Mouse (Mus musculus): ENCODE data around the gene Krtdap. TPM values are rescaled to one million over a fixed set of nuclear protein-coding genes. Genes with fewer than 3 reads are reported as not detected.

Krtdap gene
- polyA plus RNA-seq, 1 experiment from 2014 or later: not detected

DNA sequence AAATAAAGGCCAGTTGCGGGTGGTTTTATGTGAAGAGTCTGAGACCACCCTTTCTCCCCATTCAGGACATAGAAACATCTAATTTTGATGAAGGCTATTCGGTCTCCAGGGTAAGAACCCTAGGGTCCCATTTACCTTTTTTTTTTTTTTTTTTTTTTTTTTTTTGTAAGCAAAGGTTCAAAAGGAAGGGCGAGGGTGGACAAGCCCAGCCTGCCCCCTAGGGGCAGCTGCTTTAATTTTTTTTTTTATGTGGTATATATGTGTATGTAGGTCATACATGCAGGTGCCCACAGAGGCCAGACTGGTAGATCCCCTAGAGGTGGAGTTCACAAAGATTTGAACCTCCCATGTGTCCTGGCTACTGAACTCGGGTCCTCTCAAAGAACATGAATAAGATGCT is 21.3 kb upstream of the Krtdap start:
- DNase-seq (ENCODE audit: low spot score): no peak
- Histone ChIP-seq H3K4me3 (no peak overlapping the region), H3K27me3 (ENCODE audit: low read depth, poor library complexity, severe bottlenecking) (0 out of 2 replicates have a peak, but pooled peaks cover 6% of the 10 kb centered on the region), H3K36me3 (no peaks in the 10 kb centered on the region), H3K9me3 (replicated peaks) (no peaks in the 10 kb centered on the region), H3K4me1 (peaks cover 13% of the 10 kb centered on the region), H3K27ac (replicated peaks) (no peak overlapping the region)
- 90% methylated on average over 4 of the region's 4 CpGs for WGBS

DNA sequence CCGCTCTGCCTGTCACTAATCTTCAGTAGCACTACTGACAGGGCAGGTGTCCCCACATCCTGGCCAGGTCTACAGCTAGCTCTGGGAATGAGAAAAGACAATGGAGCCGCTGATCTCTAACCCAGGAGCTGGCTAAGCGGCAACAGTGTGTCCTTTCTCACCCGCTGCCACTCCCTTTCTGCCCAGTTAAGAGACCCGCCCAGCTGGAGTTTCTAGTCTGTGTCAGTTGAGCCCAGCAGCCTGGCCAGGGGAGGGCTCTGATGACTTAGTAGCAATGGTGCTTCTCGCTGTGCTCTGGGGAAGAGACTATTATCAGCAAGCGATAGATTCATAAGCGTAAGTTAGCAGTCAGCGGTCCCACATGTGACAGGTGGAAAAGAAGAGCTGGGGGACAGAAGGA is 18.5 kb upstream of the Krtdap start:
- 0 out of 2 replicates have a peak, but pooled peaks cover 5% of the 10 kb centered on the region for H3K27me3 ChIP-seq (ENCODE audit: low read depth, poor library complexity, severe bottlenecking)
- 37% methylated on average over 9 of the region's 9 CpGs for WGBS

DNA sequence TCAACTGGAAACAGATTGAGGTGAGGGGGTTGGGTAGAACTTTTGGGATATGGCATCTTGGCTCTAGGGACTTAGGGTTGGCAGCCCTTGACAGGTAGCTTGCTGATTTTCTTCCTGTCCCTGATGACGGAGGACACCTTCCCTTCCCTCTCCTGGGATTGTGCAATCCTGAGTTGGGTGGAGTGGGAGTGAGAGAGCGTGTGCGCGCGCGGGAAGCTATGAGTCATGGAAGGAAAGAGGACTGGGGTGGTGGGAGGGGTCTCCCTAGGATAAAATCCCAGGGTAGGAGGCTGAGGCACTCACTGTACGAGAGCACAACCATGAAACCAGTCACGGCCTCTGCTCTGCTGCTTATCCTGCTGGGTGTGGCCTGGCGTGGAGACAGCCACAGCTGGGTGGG is 11.6 kb upstream of the Krtdap start:
- Histone ChIP-seq H3K9me3 (replicated peaks) (0 out of 2 replicates have a peak, but pooled peaks cover 3% of the 10 kb centered on the region), H3K4me1 (0 out of 2 replicates have a peak, but pooled peaks cover 3% of the 10 kb centered on the region), H3K4me3 (no peak overlapping the region), H3K27ac (replicated peaks) (no peak overlapping the region), H3K27me3 (ENCODE audit: low read depth, poor library complexity, severe bottlenecking) (no peaks in the 10 kb centered on the region), H3K36me3 (no peaks in the 10 kb centered on the region)
- no peak for DNase-seq (ENCODE audit: low spot score)
- WGBS: 91% methylated on average over 9 of the region's 9 CpGs

More for the DNA sequence above, 18.5 kb upstream of the Krtdap start:
- H3K9me3 ChIP-seq (replicated peaks): 0 out of 2 replicates have a peak, but pooled peaks cover 3% of the 10 kb centered on the region
- no peak for DNase-seq (ENCODE audit: low spot score)
- H3K27ac ChIP-seq (replicated peaks): no peak overlapping the region
- peaks cover 13% of the 10 kb centered on the region for H3K4me1 ChIP-seq
- no peaks in the 10 kb centered on the region for H3K36me3 ChIP-seq
- H3K4me3 ChIP-seq: no peak overlapping the region

DNA sequence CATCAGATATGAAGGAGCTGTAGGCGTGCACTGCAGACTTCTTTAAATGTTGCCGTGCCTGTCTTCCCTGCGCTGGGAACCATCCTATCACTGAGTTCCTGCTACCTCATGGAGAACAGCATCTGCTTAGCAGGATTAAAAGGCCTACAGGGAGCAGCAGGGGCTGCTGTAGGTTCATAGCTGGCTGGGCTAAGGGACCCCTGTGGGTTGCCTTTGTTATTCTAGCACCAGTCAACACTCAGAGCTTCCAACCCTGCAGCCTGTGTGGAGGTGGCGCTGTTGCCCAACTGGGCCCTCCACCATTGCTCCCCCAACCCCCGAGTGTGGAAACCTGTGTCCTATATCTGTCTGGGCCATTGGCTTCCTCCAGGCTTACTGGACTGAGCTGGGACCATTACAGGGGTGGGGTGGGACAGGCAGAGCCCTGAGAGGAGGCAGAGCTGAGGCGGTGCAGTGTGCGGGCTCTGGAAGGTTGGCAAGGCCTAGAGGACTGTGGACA is 10.6 kb upstream of the Krtdap start:
- no peaks in the 10 kb centered on the region for H3K36me3 ChIP-seq
- H3K4me3 ChIP-seq: no peak overlapping the region
- no peak overlapping the region for H3K27ac ChIP-seq (replicated peaks)
- H3K27me3 ChIP-seq (ENCODE audit: low read depth, poor library complexity, severe bottlenecking): no peaks in the 10 kb centered on the region
- no peak for DNase-seq (ENCODE audit: low spot score)
- 0 out of 2 replicates have a peak, but pooled peaks cover 3% of the 10 kb centered on the region for H3K4me1 ChIP-seq
- 44% methylated on average over 7 of the region's 7 CpGs for WGBS
- H3K9me3 ChIP-seq (replicated peaks): 0 out of 2 replicates have a peak, but pooled peaks cover 3% of the 10 kb centered on the region

DNA sequence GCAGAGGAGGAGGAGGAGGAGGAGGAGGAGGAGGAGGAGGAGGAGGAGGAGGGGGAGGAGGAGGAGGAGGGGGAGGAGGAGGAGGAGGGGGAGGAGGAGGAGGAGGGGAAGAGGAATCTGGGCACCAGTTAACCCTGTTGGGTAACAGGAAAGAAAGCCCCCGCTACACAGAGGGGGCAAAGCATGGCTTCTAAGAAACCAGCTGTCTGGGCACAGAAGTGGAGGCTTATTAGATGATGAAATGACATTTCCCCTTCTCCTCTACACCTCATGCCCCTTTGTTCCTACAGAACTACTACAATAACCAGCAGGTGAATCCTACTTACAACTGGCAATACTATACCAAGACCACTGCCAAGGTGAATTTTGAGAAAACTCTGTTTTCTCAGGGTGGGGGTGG is 9.8 kb upstream of the Krtdap start:
- Histone ChIP-seq H3K4me3 (no peak overlapping the region), H3K36me3 (no peaks in the 10 kb centered on the region), H3K9me3 (replicated peaks) (0 out of 2 replicates have a peak, but pooled peaks cover under 1% of the 10 kb centered on the region), H3K4me1 (0 out of 2 replicates have a peak, but pooled peaks cover 3% of the 10 kb centered on the region), H3K27me3 (ENCODE audit: low read depth, poor library complexity, severe bottlenecking) (no peaks in the 10 kb centered on the region), H3K27ac (replicated peaks) (no peak overlapping the region)
- no peak for DNase-seq (ENCODE audit: low spot score)
- 87% methylated on average over 1 of the region's 1 CpGs for WGBS

DNA sequence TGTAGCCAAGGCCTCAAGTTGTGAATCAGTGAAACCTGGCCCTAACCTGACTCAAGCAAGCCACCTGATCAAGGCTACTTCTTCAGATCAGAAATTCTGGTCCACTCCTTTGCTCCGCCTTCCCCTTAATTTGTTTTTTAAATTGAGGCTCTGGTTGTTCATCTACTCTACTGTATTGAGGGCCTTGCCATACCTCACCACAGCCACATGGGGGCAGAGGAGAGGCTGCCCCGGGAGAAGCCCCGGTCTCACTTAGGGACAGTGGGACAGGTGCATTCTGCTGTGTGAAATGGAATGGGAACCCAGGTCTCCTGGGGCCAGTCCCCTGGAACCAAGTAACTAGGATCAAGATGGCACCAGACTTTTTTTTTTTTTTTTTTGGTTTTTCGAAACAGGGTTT is 5.9 kb upstream of the Krtdap start:
- Histone ChIP-seq H3K9me3 (replicated peaks) (no peaks in the 10 kb centered on the region), H3K27me3 (ENCODE audit: low read depth, poor library complexity, severe bottlenecking) (no peaks in the 10 kb centered on the region), H3K4me3 (no peak overlapping the region), H3K4me1 (0 out of 2 replicates have a peak, but pooled peaks cover 3% of the 10 kb centered on the region), H3K27ac (replicated peaks) (no peak overlapping the region), H3K36me3 (no peaks in the 10 kb centered on the region)
- 72% methylated on average over 4 of the region's 4 CpGs for WGBS
- DNase-seq (ENCODE audit: low spot score): no peak

DNA sequence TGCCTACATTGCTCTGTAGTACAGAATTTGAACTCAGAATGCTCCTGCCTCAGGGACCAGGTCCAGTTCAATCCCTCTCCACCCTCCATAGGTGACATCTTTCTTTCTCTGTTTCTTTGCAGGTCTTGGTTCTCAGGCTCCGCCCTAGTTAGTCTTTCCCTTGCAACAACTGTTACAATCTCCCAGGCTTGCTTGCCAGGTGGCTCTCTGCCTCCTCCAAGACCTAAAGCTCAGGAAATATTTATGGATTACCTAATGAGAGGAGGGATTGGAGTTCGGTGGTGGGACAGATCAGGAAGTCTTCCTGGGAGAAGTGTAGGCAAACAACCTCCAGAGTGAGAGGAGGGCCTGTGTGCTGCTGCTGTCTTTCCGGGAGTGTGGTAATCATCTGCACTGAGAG is 5.0 kb upstream of the Krtdap start:
- no peak overlapping the region for H3K27ac ChIP-seq (replicated peaks)
- no peak for DNase-seq (ENCODE audit: low spot score)
- H3K9me3 ChIP-seq (replicated peaks): no peaks in the 10 kb centered on the region
- no peaks in the 10 kb centered on the region for H3K4me1 ChIP-seq
- H3K27me3 ChIP-seq (ENCODE audit: low read depth, poor library complexity, severe bottlenecking): no peaks in the 10 kb centered on the region
- no peaks in the 10 kb centered on the region for H3K36me3 ChIP-seq
- WGBS: 80% methylated on average over 3 of the region's 3 CpGs
- H3K4me3 ChIP-seq: no peak overlapping the region

DNA sequence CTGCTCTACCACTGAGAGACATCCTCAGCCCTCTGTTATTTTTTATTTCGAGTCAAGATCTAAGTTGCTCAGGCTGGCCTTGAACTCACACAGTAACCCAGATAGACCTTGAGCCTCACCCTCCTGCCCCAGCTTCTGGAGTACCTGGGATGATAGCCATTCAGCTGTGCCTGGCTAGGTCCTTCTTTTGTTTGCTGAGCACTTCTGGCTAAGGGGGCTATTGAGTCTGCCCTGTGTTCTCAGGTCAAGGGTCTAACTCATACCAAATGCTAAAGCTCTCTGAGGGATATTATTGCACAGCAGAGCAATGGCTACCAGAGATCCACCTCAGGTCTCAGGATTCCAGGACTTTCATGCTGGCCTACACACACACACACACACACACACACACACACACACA is 2.5 kb upstream of the Krtdap start:
- H3K36me3 ChIP-seq: no peaks in the 10 kb centered on the region
- no peaks in the 10 kb centered on the region; the same call in 1 of the 2 replicates for H3K27me3 ChIP-seq (ENCODE audit: low read depth, poor library complexity, severe bottlenecking)
- WGBS: 60% methylated on average over 1 of the region's 1 CpGs
- no peak overlapping the region for H3K4me3 ChIP-seq
- H3K9me3 ChIP-seq (replicated peaks): no peaks in the 10 kb centered on the region
- peaks cover 5% of the 10 kb centered on the region; the same call in 1 of the 2 replicates for H3K4me1 ChIP-seq
- H3K27ac ChIP-seq (replicated peaks): no peak overlapping the region
- DNase-seq (ENCODE audit: low spot score): no peak

DNA sequence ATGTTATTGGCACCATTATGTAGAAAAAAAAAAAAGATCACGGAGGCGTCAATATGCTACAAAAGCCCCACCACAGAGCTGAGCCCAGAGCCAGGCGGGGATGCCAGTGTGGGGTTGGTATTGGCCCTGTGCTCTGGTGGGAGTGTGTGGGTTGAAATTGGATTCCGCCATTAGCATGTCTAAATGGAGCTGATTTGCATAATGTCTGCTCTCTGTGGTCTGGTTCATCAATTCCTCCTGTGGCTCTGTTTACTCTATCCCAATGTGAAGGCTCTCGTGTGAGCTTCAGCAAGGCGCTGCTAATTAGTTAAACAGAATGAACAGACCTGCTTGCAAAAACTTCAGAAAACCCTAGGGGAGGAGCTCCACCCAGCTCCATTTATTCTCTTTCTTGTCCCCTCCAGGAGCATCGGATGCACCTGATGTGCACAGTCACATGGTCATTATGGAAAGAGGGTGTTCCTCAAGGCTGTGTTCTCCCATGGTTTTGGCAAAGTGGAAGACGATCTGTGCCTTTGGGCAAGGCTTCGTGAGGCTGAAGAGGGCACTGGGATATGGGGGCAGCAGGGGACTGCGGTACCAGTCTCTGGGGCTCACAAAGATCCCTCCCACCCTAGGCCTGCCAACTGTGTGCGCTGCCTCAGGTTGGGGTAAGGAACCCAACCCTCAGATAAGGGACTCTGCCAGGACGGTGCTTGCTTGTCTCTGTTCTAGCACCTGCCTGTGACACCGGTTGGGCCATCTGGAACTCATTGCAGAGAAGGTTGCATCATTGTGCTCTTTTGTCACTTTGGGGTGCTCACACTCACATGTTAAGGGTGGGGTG is 1.8 kb upstream of the Krtdap start:
- no peak for DNase-seq (ENCODE audit: low spot score)
- WGBS: 76% methylated on average over 13 of the region's 13 CpGs

DNA sequence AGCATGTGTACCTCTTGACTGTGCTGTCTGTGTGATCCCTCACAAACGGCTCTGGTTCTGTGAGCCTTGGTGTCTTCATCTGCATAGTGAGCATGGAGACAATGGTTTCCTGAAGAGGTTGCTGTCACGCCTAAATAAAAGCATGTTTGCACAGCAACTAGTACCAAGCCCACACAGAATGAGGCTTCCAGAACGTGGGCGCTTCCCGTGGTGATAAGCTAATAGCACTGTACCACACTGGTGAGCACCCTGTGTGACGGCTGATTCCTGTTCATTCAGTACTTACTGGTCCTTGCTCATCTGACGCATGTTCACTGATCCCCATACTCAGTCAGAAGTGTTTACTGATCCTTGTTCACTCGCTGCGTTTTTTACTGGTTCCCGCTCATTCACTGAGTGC is 2.4 kb downstream of the Krtdap start:
- no peak overlapping the region for H3K27ac ChIP-seq (replicated peaks)
- H3K27me3 ChIP-seq (ENCODE audit: low read depth, poor library complexity, severe bottlenecking): no peaks in the 10 kb centered on the region; the same call in 1 of the 2 replicates
- no peak overlapping the region for H3K4me3 ChIP-seq
- H3K36me3 ChIP-seq: no peaks in the 10 kb centered on the region
- 80% methylated on average over 10 of the region's 10 CpGs for WGBS
- H3K4me1 ChIP-seq: peaks cover 5% of the 10 kb centered on the region; the same call in 1 of the 2 replicates
- DNase-seq (ENCODE audit: low spot score): no peak
- H3K9me3 ChIP-seq (replicated peaks): no peaks in the 10 kb centered on the region

More for the DNA sequence above, 1.8 kb upstream of the Krtdap start:
- no peaks in the 10 kb centered on the region for H3K9me3 ChIP-seq (replicated peaks)
- no peaks in the 10 kb centered on the region; the same call in 1 of the 2 replicates for H3K27me3 ChIP-seq (ENCODE audit: low read depth, poor library complexity, severe bottlenecking)
- no peak overlapping the region for H3K27ac ChIP-seq (replicated peaks)
- H3K4me3 ChIP-seq: no peak overlapping the region
- no peaks in the 10 kb centered on the region for H3K36me3 ChIP-seq
- peaks cover 5% of the 10 kb centered on the region; the same call in 1 of the 2 replicates for H3K4me1 ChIP-seq

DNA sequence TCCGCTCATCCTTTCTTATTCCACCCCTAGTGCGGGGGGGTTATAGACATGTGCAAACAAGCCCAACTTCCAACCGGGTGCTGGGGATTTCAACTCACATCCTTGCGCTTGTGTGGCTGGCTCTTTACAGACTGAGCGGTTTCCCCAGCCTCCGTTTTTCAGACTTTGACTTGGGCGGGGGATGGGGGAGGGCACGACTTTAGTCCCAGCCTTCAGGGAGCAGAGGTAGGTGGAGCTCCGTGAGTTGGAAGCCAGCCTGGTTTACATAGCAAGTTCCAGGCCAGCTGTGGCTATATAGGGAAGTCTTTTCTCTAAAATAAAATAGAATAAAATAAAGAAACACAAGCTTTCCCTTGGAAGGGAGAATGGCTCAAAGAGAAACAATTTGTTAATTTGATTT is 4.2 kb downstream of the Krtdap start:
- Histone ChIP-seq H3K27ac (replicated peaks) (no peak overlapping the region), H3K4me3 (no peak overlapping the region), H3K36me3 (no peaks in the 10 kb centered on the region), H3K9me3 (replicated peaks) (no peaks in the 10 kb centered on the region), H3K4me1 (peaks cover 5% of the 10 kb centered on the region; the same call in 1 of the 2 replicates), H3K27me3 (ENCODE audit: low read depth, poor library complexity, severe bottlenecking) (no peaks in the 10 kb centered on the region; the same call in 1 of the 2 replicates)
- DNase-seq (ENCODE audit: low spot score): no peak
- 22% methylated on average over 9 of the region's 9 CpGs for WGBS

DNA sequence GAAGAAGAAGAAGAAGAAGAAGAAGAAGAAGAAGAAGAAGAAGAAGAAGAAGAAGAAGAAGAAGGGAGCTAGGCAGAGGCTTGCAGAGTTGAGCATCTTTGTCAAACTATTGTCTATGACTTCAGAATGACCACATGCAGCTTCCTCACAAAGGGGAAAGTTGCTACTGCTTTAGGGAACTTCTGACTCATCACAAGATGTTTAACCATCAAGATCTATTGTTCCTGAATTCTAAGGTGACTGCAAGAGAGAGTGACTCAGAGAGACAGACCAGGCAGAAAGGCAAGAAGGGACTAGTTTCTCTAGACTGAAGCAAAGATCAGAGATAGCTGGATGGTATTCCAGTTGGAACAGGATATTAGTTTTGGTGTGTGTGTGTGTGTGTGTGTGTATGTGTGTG is 7.2 kb downstream of the Krtdap start:
- no peaks in the 10 kb centered on the region for H3K4me1 ChIP-seq
- H3K36me3 ChIP-seq: no peaks in the 10 kb centered on the region
- peaks cover 5% of the 10 kb centered on the region for H3K9me3 ChIP-seq (replicated peaks)
- H3K27ac ChIP-seq (replicated peaks): no peak overlapping the region
- H3K27me3 ChIP-seq (ENCODE audit: low read depth, poor library complexity, severe bottlenecking): no peaks in the 10 kb centered on the region
- no peak for DNase-seq (ENCODE audit: low spot score)
- H3K4me3 ChIP-seq: no peak overlapping the region

DNA sequence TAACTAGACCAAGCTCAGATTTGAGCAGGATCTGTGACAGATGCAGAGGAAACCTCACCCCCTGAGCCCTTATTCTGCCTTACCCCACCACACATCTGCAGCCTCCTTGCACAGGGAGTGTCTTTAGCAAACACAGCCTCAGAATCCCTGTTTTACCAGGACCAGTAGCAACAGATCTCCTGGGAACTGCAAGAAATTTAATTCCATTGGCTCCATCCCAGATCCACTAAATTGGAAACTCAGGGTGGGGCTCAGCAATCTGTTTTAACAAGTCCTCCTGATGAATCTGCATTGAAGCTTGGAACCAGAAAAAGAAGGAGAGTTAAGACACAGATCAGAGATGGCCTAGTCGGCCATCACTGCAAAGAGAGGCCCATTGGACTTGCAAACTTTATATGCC is 9.1 kb downstream of the Krtdap start:
- WGBS: 79% methylated on average over 1 of the region's 1 CpGs

More for the DNA sequence above, 9.1 kb downstream of the Krtdap start:
- Histone ChIP-seq H3K9me3 (replicated peaks) (peaks cover 13% of the 10 kb centered on the region), H3K27ac (replicated peaks) (no peak overlapping the region), H3K4me3 (no peak overlapping the region), H3K4me1 (no peaks in the 10 kb centered on the region), H3K27me3 (ENCODE audit: low read depth, poor library complexity, severe bottlenecking) (no peaks in the 10 kb centered on the region), H3K36me3 (no peaks in the 10 kb centered on the region)
- no peak for DNase-seq (ENCODE audit: low spot score)
